Mouse (Mus musculus) kidney, postnatal 25 days (tissue): ENCODE results near the gene Plscr1.
A peak's percentile ranks its signal among the peaks of the same experiment; 100 is the strongest.

Experiments
- DNase-seq, 2 experiments: peaks; one replicate each; pipeline ENCODE4 v3.0.0; 2021; ENCODE audit warnings: mixed read lengths in 2 of 2

Gene Plscr1

DNA sequence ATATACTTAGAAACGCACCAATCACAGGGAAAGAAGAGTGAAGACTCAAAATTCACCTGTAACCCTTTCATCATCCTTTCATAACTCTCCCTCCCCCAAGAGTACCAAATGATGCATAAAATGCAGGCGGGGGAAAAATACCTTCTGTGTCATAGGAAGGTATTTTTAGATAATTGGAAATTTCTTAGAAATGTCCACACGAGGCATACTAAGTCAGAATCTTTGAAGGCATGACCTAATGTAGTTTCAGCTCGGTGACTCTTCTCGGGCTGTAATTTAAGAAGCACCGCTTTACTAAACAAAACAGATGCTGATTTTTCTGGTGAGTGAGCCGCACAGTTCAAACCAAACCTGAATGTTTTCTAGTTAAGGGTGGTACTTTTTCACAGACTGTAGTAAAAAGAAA lies at the start of gene Plscr1:
Gene Plscr1 (plus strand): TSS at position 304 of the 406 bp plus-strand sequence.
- DNase-seq, result no peak

DNA sequence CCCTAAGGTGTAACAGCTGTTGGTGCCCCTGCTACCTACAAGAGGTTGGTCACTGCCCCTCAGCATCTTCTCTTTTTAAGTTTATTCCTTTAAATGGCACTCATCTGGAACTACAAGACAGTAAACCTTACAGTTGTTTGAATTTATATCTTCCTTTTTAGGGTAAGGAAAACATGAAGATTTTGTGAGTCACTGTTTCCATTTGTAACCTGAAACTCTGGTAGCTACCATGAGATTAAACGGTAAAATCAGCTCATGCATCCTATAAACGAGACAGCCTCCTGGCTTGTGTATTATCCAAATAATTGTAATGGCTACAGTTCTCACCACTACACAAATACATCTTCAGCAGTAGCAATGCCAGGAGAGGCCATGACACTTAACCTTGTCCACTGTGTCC lies 45.2 kb upstream of the Plscr1 start:
- no peak for DNase-seq

DNA sequence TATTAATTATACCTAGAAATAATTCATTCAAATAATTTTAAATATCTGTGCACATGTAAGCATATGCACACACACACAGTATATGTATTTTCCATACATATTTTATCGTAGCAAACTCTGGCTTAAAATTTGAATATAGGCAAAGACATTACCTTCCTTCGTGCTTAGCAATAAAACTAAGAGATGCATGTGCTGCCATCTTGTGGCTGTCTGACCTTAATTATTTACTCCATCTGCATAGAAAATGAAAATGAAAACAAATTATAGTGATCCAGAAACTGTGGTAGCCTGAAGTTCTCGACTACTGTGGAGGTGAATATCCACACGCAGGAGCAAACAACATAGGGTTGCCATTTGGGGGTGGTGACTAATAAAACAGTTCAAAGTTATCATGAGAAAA lies 42.2 kb upstream of the Plscr1 start:
- peak in 1 of 2 experiments; percentile 85 for DNase-seq

DNA sequence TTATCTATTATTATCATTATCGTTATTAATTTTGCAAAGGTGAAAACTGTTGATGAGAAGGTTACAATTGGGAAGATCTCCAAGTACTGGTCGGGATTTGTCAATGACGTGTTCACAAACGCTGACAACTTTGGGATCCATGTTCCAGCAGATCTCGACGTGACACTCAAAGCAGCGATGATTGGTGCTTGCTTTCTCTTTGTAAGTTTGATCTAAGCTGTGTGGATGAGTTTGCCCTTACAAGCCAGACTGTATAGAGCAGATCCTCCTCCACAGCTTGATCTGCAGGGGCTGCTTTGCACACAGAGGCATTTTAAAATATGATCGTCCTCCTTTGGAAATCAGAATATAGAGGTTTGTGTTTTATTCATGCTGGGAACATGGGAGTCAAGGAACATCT lies 41.8 kb upstream of the Plscr1 start:
- no peak for DNase-seq

DNA sequence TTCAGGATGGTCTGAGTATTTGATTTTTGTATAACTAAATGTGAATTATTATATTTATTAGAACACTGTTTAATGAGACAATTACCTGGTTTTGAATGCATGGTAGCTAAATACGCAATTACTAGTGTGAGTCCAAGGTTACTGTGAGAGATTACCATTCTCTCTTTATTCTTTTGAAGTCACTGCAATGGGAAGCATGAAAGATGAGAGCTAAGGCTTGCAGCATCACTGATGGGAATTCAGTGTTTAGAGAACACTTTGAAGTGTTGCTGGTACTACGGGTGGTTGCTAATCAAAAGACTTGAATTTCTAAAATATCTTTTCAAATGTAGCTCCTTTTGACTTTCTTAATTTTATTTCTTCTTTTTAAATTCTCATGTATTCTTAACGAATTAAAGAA lies 39.7 kb upstream of the Plscr1 start:
- DNase-seq, result no peak

DNA sequence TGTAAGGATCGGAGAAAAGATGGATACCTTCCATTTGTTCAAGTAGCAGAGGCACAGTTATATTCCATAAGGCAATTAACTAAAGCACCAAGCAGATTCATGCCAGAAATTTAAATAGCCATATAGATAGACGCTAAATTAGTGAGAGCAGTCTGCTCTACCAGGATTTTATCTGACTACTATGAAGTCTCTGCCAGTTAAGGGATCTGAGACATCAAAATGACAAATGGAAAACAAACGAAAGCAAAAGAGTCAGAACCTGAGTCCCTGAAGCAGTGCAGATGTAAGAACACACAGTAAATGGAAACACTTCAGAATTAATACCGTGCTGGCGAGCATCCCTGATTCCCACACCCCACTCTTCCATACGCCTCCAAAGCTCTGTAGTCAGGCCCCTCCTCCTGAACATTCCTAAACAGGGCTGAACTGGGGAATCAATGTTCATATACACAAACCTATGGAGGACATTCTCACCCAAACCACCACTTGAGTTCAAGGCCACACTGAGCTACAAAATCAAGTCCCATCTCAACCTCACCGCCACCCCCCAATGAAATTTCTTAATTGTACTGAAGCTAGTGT lies 39.1 kb upstream of the Plscr1 start:
- no peak for DNase-seq

DNA sequence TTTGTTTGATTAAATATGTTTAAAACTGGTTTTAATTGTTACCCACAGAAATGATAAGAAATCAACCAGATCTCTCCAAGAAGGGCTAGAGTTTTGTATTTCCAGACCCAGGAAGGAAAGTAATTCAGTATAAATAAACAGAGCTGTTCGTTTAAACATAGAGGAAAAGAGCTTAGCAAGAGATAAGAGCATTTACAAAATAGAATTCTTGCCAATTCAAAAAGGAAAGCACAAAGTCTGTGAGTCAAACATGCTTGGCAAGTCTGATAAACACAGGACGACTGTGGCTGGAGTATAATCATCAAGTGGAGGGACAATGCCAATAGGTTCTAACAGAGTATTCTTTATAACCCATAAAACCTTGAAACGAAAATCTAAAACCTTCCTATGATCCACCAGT lies 38.5 kb upstream of the Plscr1 start:
- DNase-seq, result no peak

DNA sequence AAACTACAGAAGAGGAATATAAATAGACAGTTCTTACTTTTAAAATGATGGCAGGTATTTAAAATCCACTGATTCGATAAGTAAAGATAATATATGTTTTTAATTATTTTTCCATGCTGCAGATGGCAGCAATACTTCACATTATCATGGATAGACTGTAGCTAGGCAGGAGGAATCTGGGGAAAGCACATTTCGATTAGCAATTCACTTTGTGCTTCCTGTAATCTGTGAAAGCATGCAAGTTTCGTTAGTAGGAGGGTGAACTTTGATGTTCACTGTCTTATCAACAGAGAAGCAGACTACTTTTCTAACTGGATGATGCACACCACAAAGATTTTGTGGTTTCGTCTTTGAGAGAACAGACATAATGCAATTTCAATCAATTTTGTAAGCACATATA lies 32.1 kb upstream of the Plscr1 start:
- no peak for DNase-seq

DNA sequence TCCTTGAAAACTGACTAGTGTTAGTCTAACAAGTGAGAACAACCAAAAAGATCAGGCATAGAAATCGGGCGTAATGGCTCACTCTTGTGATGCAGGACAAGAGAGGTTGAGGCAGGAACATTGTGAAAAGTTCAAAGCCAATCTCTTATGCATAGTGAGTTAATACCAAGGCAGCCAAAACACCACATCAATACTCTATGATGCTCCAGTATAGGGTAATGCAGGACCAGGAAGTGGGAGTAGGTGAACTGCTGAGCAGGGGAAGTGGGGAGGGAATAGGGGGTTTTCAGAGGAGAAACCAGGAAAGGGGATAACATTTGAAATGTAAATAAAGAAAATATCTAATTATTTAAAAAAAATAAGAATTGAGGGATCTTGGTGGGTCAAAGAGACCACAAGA lies 31.7 kb upstream of the Plscr1 start:
- no peak for DNase-seq

DNA sequence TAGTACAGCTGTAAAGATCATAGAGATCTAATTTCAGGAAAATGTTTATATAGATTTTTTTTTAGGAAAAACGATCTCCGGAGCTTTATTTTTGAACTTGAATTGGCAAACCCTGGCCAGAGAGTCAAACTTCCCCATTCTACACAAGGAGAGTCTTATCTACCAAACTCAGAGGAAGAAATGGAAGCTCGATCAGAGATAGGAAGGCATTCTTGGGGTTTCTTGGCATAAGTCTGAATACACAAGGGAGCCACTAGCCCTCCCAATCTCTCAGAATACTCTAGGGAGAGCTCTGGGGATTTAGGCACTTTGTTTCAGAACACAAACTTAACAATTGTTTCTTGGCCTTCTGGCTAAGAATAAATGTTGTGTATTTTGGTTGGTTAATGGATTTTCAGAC lies 29.4 kb upstream of the Plscr1 start:
- no peak for DNase-seq

DNA sequence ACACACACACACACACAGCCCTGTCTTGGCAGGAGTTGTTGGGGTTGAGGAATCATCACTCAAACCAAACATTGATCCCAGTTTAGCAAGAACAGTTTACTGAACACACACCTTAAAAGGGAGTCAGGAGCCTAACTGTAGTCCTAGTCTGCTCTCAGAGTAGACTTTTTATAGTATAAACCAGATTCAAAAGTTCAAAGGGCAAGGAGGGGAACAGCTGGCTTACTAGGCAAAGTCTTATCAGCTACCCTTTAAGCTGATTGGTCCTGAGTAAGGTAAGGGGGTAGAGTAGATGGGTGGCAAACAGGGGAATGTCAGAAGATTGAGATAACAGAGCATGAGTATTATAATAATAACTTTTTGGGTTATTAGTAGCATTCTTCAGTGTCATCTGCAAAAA lies 28.1 kb upstream of the Plscr1 start:
- no peak for DNase-seq

DNA sequence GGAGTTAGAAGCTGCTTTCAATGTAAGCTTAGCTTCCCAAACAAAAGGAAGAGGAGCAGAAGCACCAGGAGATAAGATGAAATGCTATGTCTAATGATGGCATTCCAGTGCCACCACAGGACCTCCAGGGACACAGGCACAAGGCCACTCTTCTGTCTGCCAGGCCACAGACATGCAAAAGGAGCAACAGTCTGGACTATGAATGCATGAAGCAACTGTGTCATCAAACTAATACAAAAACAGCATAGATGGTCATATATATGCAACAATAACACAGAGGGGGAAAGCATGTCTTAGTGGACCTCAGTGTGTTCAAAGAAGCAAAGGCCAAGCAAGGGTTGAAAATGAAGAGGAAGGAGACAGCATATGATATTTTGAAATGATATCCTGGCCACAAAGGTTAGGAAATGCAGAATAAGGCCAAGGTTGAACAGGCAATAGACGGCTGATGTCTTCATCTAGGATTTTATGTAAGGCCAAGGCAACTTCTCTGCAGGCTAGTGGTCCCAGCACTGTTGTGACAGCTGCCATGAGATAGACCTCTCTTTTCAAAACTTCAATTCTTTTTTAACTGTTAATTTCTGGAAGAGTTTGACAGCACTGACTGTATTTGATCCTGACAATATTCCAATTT lies 24.8 kb upstream of the Plscr1 start:
- no peak for DNase-seq

DNA sequence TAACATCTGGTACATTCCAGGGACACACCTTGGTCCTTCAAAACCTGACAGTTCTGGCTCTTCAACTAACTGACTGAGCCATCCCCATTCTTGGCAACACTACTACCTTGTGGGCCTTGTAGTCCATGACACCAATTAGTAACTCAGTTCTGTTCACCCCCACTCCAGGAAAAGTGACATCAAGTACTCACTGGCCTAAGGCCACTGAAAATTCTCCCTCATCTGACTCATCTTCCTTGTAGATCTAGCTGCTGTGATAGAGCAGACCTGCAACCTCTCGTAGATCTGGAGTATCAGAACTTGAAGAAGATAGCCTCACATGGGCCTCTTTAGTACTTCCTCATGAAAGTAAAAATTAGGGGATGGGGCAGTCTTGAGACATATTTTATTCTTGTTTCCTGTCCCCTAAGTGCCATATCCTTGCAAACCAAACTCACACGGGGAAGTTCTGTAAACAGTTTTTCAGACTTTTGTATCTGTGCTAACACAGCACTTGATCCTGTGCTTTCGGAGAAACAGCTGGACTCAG lies 23.4 kb upstream of the Plscr1 start:
- DNase-seq, result no peak

DNA sequence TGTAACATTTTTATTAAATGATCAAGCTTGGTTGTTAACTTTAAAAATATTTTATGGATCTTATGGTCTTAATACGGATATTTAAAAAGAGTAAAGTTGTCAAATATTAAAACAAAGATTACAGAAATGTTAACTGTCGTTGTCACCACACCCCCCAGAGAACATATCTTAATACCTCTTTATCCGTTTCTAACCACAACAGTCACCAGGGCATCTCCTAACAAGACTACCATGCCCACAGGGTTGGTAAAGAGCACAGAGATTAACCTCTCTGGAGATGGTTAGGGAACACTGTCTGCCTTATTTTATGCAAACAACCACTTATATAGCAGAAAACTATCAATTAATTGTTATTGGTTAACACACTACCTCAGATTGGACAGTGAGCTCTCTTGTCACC lies 22.8 kb upstream of the Plscr1 start:
- no peak for DNase-seq

DNA sequence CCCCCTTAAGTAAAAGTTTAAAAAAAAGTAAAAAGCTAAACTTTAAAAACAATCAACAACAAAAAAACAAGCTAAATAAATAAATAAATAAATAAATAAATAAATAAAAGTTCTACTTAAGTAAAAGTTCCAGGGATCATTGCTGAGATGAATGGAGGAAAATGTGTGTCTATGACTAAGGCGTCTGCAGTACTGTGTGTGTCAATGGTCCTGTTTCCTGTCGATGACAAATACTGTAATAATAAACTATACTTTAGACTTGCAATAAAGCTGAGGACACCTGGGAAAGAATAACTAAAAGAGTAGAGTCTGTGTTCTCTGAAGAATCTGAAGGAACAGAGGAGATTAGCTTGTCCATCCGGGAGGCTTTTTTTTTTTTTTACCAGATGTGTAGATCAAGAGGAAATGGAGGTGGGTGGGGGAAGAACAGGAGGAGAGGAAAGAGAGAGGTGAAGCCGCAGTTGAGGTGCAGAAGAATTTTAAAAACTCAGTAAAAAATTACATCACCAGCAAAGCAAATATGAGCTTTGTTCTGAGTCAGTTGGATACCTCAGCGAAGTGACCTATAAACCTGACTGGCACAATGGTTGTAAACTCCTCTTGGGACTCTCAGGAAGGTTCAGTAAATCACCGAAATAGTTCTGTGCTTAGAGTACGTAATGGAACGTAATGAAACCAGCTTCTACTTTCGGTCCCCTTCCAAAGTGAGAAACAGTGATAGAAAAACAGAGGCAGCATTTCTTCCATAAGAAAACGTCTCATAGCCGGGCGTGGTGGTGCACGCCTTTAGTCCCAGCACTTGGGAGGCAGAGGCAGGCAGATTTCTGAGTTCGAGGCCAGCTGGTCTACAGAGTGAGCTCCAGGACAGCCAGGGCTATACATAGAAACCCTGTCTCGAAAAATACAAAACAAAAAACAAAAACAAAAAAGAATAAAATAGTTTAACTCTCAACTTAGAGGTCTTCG lies 20.4 kb upstream of the Plscr1 start:
- no peak for DNase-seq

DNA sequence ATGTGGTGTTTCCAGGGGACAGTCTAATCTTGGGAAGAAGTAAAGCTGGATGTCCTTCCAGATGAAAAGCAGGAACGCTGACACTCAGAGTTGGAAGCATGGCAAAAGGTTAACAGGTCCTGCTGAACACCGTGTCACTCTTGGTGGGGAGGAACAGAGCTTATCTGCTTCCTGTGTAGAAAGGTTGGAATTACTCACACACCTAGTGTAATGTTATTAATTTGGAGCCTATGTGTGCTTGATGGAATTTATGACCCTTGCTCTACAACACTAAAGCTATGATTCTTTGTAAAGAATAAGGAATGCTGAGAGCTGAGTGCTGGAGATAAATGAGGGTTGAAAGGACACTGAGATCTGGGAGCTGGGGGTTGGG lies 19.7 kb upstream of the Plscr1 start:
- no peak for DNase-seq

DNA sequence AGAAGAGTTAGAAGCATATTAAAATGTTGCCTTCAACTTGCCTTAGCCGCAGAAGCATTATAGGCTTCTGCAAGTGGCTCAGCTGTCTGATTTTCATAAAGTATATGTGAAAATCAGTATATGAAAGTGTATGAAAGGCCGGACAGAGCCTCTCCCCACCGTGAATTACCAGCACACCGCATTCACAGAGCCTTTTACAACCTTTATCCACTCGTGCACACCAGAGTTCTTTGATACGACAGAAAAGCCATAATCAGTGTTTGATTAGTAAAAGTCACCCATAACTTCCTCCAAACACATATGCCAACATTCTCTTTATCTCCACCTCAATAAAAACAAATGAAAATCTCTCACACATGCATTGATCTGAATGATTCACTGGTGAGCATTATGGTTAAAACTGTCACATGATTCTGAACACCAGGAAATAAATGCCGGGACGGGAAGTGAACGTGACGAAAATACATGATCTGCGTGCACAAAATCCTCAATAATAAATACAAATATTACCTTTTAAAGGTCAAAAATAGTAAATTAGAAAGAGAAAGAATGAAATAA lies 14.6 kb upstream of the Plscr1 start:
- DNase-seq, result no peak

DNA sequence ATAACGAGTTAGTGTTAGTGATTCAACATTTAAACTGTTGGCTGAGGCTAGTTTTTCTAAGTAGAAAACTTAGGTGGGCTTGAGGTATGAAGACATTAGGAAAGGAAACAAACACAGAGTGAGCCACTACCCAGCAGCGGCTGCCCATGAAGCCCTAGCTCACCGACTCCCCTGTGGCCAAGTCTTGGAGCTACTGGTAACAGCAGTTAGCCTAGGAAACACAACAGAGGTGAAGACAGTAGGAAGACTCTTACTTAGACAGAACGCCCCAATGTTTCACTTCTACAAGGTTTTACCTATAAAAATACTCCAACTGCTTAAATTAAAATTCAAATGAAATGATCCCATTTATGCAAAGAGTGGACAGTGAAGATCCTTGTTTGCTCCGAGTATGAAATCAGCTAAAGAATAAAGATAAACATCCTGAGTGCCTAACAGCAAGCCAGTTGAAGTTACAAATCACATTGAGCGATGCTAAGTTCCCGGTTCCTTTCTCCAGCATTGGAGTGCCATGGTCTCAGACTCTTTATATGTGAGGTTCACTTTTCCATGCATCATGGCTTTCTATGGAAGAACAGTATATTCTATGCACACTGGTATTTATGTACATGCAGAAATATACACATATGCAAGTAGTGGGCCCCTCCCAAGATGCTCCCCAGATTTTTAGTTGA lies 640 bp upstream of the Plscr1 start:
- DNase-seq, result no peak

DNA sequence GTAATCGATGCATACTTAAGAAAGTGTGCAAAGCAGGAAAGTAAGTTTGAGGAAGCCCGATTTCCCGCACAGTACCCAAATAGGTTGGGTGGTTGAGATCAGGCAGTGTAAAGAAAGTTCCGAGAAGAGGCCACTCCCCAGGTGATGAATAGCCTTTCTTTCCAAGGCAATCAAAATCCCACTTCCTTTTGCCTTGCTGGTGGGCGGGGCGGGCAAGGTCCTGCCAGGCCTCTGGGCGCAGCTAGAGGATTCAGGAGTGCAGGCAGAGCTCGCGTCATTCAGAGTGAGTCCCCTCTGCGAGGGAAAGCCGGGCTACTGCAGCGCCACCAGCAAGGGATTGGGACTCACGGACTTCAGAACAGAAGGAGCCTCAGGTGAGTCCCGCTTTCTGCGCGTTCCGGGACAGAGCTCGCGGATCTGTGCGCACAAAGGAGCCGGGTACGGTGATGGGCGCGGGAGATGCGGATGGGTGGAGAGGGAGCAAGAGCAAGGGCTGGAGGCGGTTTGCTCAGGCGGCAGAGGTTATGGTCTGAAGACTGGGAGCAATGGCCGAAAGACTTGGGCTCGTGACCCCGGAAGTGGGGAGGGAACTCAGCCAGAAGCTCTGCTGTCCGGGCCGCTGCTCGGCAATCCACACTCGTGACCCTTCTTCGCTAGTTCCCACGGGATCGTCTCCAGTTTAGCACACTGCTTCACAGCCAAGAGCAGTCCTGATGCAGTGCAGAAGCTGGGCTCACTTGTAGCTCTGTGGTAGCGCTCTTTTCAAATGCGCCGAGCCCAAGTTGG lies 630 bp downstream of the Plscr1 start:
- peak; percentile 90 to 95 for DNase-seq

DNA sequence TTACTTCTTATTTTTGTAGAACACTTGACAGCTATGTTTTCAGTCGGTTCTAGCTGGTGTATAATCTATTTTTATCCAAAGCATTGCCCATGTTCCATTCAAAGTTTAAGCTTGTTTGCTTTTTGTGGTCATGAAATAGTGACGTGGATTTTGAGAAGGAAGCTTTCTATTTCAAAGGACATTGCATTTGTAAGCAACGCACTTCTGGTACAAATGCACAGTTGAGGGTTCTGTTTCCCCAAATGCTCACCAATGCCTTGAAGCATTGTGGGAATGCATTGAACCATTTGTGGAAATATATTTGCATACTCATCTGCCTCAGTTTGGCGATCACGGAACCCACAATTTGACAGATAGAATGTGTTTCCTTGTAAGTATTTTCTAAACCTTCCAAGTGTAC lies 3.2 kb downstream of the Plscr1 start:
- no peak for DNase-seq

DNA sequence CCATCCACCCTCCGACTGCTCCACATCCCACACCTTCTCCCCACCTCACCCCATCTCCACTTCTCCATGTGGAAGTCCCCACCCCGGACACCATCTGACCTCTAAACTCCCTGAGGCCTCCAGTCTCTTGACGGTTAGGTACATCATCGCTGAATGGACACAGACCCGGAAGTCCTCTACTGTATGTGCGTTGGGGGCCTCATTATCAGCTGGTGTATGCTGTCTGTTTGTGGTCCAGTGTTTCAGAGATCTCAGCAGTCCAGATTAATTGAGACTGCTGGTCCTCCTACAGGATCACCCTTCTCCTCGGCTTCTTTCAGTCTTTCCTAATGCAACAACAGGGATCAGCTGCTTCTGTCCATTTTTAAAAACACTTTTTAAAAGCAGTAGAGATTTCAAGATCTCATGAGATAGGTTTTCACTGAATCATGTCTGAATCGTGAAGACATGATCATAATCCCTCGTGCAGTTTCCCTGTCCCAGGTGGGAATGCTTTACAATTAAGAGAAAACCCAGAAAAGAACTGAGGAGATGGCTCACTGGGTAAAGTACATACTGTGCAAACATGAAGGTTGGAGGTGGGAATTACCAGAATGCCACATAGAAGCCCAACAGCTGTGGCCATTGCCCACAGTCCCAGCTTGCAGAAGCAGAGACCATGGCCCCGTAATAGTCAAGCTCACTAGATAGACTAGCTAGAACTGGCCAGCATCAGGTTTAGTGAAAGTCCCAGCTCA lies 4.2 kb downstream of the Plscr1 start:
- DNase-seq, result no peak
